Mouse (Mus musculus) forebrain, embryonic 14.5 days (tissue): ENCODE results near the gene Ngfr. TPM values are rescaled to one million over a fixed set of nuclear protein-coding genes. Genes with fewer than 3 reads are reported as not detected.

ENCODE experiments used
- ATAC-seq: fragments of 200-750 bp; cut with Nextera tagmentation; 2 replicates; pipeline ENCODE4 v1.8.0; 2017; ENCODE audit warnings: mild to moderate bottlenecking, moderate library complexity
- DNase-seq: peaks from one replicate; pipeline ENCODE4 v3.0.0-alpha.2; 2015; ENCODE audit warnings: low spot score
- H3K27ac ChIP-seq: fragments of 300-500 bp; sonication (generic); 2 replicates; pipeline ENCODE4 v1.5.1; 2014; ENCODE audit warnings: low read depth, mild to moderate bottlenecking, control low read depth, low read length, moderate library complexity
- H3K27me3 ChIP-seq: fragments of 300-500 bp; sonication (generic); replicated peaks from 2 replicates; pipeline ENCODE4 v1.6.1; 2014; ENCODE audit warnings: low read length, control low read depth, mixed read lengths; ENCODE audit not compliant: control insufficient read depth, insufficient read depth
- H3K36me3 ChIP-seq: fragments of 300-500 bp; sonication (generic); 2 replicates; pipeline ENCODE4 v1.6.1; 2014; ENCODE audit warnings: low read length, control low read depth; ENCODE audit not compliant: control insufficient read depth, insufficient read depth
- H3K4me1 ChIP-seq: fragments of 300-500 bp; sonication (generic); 2 replicates; pipeline ENCODE4 v1.6.1; 2014; ENCODE audit warnings: antibody characterized with exemption, low read length, control low read depth; ENCODE audit not compliant: control insufficient read depth, insufficient read depth
- H3K4me2 ChIP-seq: fragments of 300-500 bp; sonication (generic); 2 replicates; pipeline ENCODE4 v1.6.1; 2014; ENCODE audit warnings: mild to moderate bottlenecking, control low read depth, low read length
- H3K4me3 ChIP-seq: fragments of 300-500 bp; sonication (generic); 2 replicates; pipeline ENCODE4 v1.5.1; 2014; ENCODE audit warnings: low read depth, low read length, control low read depth
- H3K9ac ChIP-seq: fragments of 300-500 bp; sonication (generic); 2 replicates; pipeline ENCODE4 v1.6.1; 2014; ENCODE audit warnings: mild to moderate bottlenecking, low read length, control low read depth, moderate library complexity
- H3K9me3 ChIP-seq: fragments of 300-500 bp; sonication (generic); replicated peaks from 2 replicates; pipeline ENCODE4 v1.6.1; 2016; ENCODE audit warnings: low read length, control low read depth, mixed read lengths; ENCODE audit not compliant: control insufficient read depth
- WGBS: fragments of 180-500 bp; shearing (Covaris S2); extraction: QIAGEN DNeasy Blood & Tissue Kit; methylation state at CpG from one replicate; pipeline ENCODE4 v1.1.7; 2014; 5-methylcytosine and 5-hydroxymethylcytosine counted together
- polyA plus RNA-seq: library from polyadenylated mRNA; unstranded; fragments of >200 nt; fragmentation: Nextera tagmentation; extraction: Ambion mirVana; gene quantifications from 2 replicates; pipeline ENCODE4 v1.2.1, GENCODE M21; 2014

Ngfr gene
- polyA plus RNA-seq, 1 experiment from 2014 or later: 5.0 TPM

DNA sequence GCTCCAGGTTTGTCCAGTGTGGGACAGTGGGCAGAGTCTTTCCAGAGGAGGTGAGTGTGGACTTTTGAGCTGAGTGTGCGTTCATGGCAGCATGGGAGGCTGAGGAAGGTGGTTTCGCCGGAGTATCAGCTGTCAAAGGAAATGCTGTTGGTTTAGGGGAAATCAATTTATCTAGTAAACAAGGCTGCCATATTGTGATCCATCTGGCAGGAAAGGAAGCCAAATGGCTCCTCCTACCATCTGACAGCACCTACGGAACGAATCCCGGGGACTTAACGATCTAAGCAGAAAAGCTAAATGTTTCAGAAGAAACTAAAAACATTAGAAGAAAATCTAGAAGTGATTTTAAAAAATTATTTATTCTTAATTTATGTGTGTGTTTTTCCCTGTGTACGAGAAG is 60.2 kb downstream of the Ngfr start:
- H3K27ac ChIP-seq: peak overlapping the region; percentile 6; the same call in 1 of the 2 replicates
- H3K27me3 ChIP-seq: no peaks in the 10 kb centered on the region
- H3K4me2 ChIP-seq: no peak overlapping the region
- DNase-seq: peak; percentile 79
- ATAC-seq: peak; percentile 54; the same call in 1 of the 2 replicates
- H3K4me3 ChIP-seq: no peak overlapping the region
- H3K9me3 ChIP-seq: no peaks in the 10 kb centered on the region
- H3K36me3 ChIP-seq: no peaks in the 10 kb centered on the region
- H3K9ac ChIP-seq: no peak overlapping the region
- H3K4me1 ChIP-seq: no peaks in the 10 kb centered on the region
- WGBS: 68% methylated on average over 8 of the region's 8 CpGs

DNA sequence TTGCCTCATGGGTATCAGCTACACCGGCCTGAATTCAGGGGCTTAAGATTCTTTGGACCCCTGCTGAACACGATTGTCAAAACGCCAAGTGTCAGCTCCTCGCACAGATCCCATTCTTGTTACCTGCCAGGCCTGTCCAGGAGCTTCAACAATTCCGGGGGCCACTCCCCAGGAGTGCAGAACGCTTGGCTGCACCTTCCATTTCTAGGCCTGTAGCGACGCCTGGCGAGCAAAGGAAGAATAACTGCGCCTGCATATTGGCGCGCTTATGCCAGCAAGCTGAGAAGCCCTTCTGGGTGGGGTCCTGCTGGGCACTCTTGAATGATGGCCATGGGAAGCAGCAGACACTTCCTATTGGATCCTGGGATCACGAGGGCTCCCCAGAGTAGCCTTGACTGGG is 66.0 kb downstream of the Ngfr start:
- H3K9me3 ChIP-seq: no peaks in the 10 kb centered on the region
- H3K9ac ChIP-seq: peak overlapping the region; percentile 21
- ATAC-seq: peak; percentile 56
- no peak overlapping the region for H3K27ac ChIP-seq
- no peaks in the 10 kb centered on the region; the same call in 1 of the 2 replicates for H3K27me3 ChIP-seq
- H3K4me1 ChIP-seq: peaks cover 10% of the 10 kb centered on the region
- H3K4me2 ChIP-seq: peak overlapping the region; percentile 42
- WGBS: 2% methylated on average over 13 of the region's 13 CpGs
- peak overlapping the region; percentile 15; the same call in 1 of the 2 replicates for H3K4me3 ChIP-seq
- no peaks in the 10 kb centered on the region for H3K36me3 ChIP-seq
- DNase-seq: peak; percentile 85

DNA sequence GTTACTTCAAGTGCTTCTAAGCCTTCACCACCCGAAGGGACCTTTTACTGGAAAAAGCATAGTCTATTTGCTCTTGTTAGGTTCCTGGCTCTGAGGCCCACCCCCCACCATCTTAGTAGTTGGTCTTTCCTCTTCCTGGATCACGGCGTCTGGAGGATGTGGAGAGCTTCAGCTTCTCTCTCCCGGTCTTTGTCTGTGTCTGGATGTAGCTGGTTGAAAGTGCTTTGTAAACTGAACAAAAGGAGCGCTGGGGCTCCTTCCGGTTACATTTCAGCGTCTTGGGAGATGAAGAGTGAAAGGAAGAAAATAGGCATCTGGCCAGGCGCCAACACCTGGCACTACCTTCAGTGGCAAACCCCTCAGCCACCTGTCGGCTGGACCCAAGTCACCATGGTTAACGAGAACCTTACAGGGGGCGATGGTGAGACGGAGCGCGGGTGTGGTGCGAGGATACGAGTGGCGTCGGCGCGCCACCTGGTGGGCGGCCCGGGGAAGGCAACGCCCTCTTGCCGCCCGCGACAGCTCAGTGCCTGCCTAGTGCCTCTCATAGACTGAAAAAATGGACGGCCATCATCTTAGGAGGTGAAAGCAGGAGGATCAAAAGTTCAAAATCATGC is 67.0 kb downstream of the Ngfr start:
- H3K36me3 ChIP-seq: no peaks in the 10 kb centered on the region
- peak overlapping the region; percentile 67; the same call in 1 of the 2 replicates for H3K27ac ChIP-seq
- ATAC-seq: peak; percentile 84
- no peaks in the 10 kb centered on the region for H3K9me3 ChIP-seq
- DNase-seq: peak; percentile 93
- H3K4me2 ChIP-seq: peak overlapping the region; percentile 45
- H3K9ac ChIP-seq: peak overlapping the region; percentile 40; the same call in 1 of the 2 replicates
- H3K4me1 ChIP-seq: peaks cover 19% of the 10 kb centered on the region
- no peaks in the 10 kb centered on the region; the same call in 1 of the 2 replicates for H3K27me3 ChIP-seq
- WGBS: 4% methylated on average over 27 of the region's 27 CpGs
- peak overlapping the region; percentile 12; the same call in 1 of the 2 replicates for H3K4me3 ChIP-seq

DNA sequence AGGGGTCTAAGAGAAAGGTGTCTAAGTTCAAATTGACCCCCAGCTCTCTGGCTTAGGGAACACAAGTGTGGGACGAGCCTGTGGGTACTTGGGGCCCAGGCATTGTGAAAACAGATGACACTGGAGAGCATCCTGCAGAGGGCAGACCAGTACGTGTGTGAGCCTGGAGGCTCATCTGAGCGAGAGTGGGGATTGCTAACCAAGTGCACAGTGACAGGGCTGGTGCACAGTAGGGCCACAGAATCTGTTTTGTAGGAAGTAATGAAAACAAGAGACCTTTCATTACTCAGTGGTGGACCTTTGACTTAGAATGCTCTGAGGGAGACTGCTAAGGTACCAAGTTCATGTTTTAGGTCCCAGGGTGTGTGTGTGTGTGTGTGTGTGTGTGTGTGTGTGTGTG is 67.5 kb downstream of the Ngfr start:
- Histone ChIP-seq H3K27ac (no peak overlapping the region; the same call in 1 of the 2 replicates), H3K27me3 (peaks cover 3% of the 10 kb centered on the region), H3K9ac (no peak overlapping the region), H3K4me1 (peaks cover 24% of the 10 kb centered on the region), H3K4me2 (no peak overlapping the region), H3K9me3 (no peaks in the 10 kb centered on the region), H3K4me3 (no peak overlapping the region), H3K36me3 (no peaks in the 10 kb centered on the region)
- ATAC-seq (no peak), DNase-seq (no peak)
- WGBS: 62% methylated on average over 3 of the region's 3 CpGs

DNA sequence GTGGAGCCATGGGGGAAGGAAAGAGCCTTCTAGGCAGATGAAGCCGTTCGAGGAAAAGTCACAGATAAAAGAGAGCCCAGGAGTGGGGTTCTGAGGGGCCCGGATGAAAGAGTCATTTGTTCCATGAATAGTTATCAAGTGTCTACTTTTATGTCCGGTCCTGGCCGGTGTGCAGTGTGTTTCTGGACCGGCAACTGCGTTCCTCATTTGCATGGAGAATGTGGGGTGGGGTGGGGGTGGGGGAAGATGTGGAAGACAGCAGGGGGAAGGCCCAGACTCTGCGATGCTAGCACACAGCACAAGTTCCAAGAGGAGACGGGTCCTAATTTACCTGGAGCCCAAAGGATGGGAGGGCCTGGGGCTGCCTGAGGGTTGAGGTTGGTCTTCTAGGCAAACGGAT is 68.2 kb downstream of the Ngfr start:
- no peak overlapping the region for H3K4me2 ChIP-seq
- no peaks in the 10 kb centered on the region for H3K36me3 ChIP-seq
- DNase-seq: no peak
- H3K27me3 ChIP-seq: peaks cover 9% of the 10 kb centered on the region
- H3K27ac ChIP-seq: no peak overlapping the region
- no peaks in the 10 kb centered on the region for H3K9me3 ChIP-seq
- no peak overlapping the region for H3K9ac ChIP-seq
- H3K4me3 ChIP-seq: no peak overlapping the region
- 63% methylated on average over 10 of the region's 10 CpGs for WGBS
- ATAC-seq: no peak
- H3K4me1 ChIP-seq: peaks cover 24% of the 10 kb centered on the region

Other genes starting within 250 kb of the Ngfr start
- 168 and 174 TPM in 2 replicates for gene Slc35b1, start 203.0 kb downstream of the Ngfr start, polyA plus RNA-seq
- gene Spop, start 173.7 kb downstream of the Ngfr start, polyA plus RNA-seq: 62.0 and 96.6 TPM in 2 replicates
- gene Nxph3, start 73.2 kb downstream of the Ngfr start, polyA plus RNA-seq: 7.8 and 10.3 TPM in 2 replicates
- 215 and 222 TPM in 2 replicates for gene Phb, start 79.2 kb upstream of the Ngfr start, polyA plus RNA-seq
- gene Zfp652, start 124.9 kb upstream of the Ngfr start, polyA plus RNA-seq: 11.7 and 13.2 TPM in 2 replicates
- gene B130006D01Rik, start 135.9 kb upstream of the Ngfr start, polyA plus RNA-seq: 0.43 and 0.95 TPM in 2 replicates
- gene Phospho1, start 236.8 kb upstream of the Ngfr start, polyA plus RNA-seq: not detected in 2 replicates
- gene Gngt2, start 249.5 kb upstream of the Ngfr start, polyA plus RNA-seq: 2.1 and 2.7 TPM in 2 replicates